Mouse (Mus musculus): Measurements from ENCODE around the gene Atf7. TPM values are rescaled to one million over a fixed set of nuclear protein-coding genes. Genes with fewer than 3 reads are reported as not detected.

Atf7 gene
- polyA plus RNA-seq, 1 experiment = 140 TPM

DNA sequence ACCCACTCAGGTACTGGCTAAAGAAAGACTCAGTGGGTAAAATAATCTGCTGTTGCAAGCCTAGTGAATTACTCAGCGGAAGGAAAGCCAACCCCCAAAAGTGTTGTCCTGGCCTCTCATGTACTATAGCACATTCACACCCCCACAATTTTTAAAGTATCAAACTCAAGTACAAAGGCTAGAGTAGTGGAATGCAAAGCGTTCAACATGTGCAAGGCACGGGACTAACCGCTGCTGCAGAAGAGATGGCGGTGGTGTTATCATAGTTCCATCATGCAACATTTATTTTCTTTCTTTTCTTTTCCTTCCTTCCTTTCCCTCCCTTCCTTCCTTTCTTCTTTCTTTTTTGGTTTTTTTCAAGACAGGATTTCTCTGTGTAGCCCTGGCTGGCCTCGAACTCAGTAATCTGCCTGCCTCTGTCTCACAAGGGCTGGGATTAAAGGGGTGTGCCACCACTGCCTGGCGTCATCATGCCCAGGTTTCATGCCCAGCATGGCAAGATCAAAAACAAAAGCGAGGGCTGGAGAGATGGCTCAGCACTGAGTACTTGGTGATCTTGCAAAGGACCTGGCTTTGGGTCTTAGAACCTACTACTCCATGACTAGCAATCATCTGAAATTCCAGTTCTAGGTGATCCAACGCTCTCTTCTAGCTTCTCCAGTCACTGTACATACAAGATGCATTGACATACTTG lies 119.3 kb downstream of the Atf7 start:
- WGBS = 83% methylated on average over 9 of the region's 9 CpGs
- H3K4me1 ChIP-seq (replicated peaks; ENCODE audit: control insufficient read depth, insufficient read depth, low read length) = peaks cover 12% of the 10 kb centered on the region
- H3K27me3 ChIP-seq (ENCODE audit: control insufficient read depth, insufficient read depth, low read length) = no peaks in the 10 kb centered on the region
- peaks cover 32% of the 10 kb centered on the region for H3K36me3 ChIP-seq (ENCODE audit: control insufficient read depth, insufficient read depth, low read length)
- DNase-seq = no peak
- no peak overlapping the region for H3K4me3 ChIP-seq (ENCODE audit: control insufficient read depth, insufficient read depth, low read length)
- H3K27ac ChIP-seq (ENCODE audit: control insufficient read depth, insufficient read depth, low read length) = no peak overlapping the region
- TF ChIP-seq CTCF (IDR thresholded peaks at IDR 0.05; ENCODE audit: borderline replicate concordance, control insufficient read depth, extremely low read depth, insufficient read depth, low read length, poor library complexity) (no peak), POLR2A (IDR thresholded peaks at IDR 0.05; ENCODE audit: control insufficient read depth, extremely low read depth, insufficient read depth, low read length, poor library complexity) (no peak)

DNA sequence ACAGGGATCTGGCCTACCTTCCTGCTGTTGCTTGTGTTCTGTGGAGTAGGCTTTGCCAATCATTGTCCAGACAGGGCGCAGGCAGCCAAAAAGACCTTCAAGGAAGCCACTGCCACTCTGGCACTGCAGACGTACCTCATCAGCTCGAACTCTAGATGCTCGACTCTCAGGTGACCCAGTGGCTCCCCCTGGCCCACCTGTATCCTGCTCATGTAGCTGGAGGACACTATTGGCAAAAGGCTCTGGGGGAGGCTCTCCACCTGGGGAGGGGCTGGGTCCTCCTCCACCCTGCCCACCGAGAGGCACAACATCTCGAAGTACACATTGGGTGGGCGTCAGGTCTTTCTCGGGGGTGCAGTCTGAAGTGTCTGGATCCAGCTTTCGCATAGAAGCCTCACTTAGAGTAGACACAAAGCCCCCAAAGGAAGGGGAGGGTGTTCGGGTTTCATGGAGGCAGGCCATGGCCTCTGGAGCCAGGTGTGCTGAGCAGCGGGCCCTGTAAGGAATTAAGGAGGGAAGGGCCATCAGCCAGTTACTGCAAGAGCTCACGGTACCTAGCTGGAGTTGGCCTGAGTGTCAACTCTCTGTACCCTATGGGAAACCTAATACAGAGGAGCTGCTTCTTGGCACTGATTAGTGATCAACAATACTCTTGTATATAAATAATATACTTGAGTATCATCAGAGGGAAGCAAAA lies 120.0 kb downstream of the Atf7 start:
- Histone ChIP-seq H3K27me3 (ENCODE audit: control insufficient read depth, insufficient read depth, low read length) (no peaks in the 10 kb centered on the region), H3K27ac (ENCODE audit: control insufficient read depth, insufficient read depth, low read length) (no peak overlapping the region), H3K4me3 (ENCODE audit: control insufficient read depth, insufficient read depth, low read length) (no peak overlapping the region), H3K36me3 (ENCODE audit: control insufficient read depth, insufficient read depth, low read length) (peaks cover 39% of the 10 kb centered on the region), H3K4me1 (replicated peaks; ENCODE audit: control insufficient read depth, insufficient read depth, low read length) (peaks cover 5% of the 10 kb centered on the region)
- TF ChIP-seq POLR2A (IDR thresholded peaks at IDR 0.05; ENCODE audit: control insufficient read depth, extremely low read depth, insufficient read depth, low read length, poor library complexity) (no peak), CTCF (IDR thresholded peaks at IDR 0.05; ENCODE audit: borderline replicate concordance, control insufficient read depth, extremely low read depth, insufficient read depth, low read length, poor library complexity) (no peak)
- WGBS = 92% methylated on average over 12 of the region's 12 CpGs
- DNase-seq = no peak

DNA sequence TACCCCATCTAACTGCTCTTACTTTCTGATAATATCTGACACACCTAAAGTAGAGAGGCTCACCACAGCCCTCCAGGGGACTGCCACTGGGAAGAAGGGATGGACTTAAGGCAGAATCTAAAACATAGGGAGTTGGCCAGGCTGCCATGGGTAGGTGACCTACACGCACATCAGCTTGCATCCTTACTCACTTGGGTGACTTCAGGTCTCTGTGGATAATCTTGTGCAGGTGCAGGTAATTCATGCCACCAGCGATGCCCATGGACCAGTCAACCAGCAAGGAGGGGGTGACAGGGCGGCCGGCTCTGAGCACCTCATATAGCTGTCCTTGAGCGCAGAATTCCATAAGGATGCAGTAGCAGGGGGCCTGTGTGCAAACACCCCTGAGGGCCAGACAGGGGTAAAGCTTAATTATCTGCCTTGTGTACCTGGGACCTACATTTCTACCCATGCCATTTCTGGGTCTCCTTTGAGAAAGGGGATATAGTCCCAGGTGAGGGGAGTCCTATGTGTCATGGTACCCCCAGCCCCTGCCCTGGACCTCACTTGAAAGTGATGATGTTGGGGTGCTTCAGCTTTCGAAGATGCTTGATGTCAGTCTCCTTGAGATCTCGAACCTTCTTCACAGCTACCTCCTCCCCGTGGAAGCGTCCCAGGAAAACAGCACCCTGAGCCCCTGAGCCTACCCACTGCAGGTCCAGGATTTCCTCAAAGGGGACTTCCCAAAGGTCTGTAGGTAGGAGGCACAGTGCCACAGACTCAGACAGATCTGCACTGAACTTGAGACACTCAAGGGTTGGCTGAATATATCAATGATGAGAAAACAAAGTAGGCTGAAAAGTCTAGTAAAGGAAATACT lies 121.1 kb downstream of the Atf7 start:
- H3K27me3 ChIP-seq (ENCODE audit: control insufficient read depth, insufficient read depth, low read length) = no peaks in the 10 kb centered on the region
- H3K36me3 ChIP-seq (ENCODE audit: control insufficient read depth, insufficient read depth, low read length) = peaks cover 50% of the 10 kb centered on the region
- H3K4me3 ChIP-seq (ENCODE audit: control insufficient read depth, insufficient read depth, low read length) = no peak overlapping the region
- no peak for DNase-seq
- no peak overlapping the region for H3K27ac ChIP-seq (ENCODE audit: control insufficient read depth, insufficient read depth, low read length)
- H3K4me1 ChIP-seq (replicated peaks; ENCODE audit: control insufficient read depth, insufficient read depth, low read length) = 0 out of 2 replicates have a peak, but pooled peaks cover 2% of the 10 kb centered on the region
- 96% methylated on average over 9 of the region's 9 CpGs for WGBS
- TF ChIP-seq CTCF (IDR thresholded peaks at IDR 0.05; ENCODE audit: borderline replicate concordance, control insufficient read depth, extremely low read depth, insufficient read depth, low read length, poor library complexity) = no peak
- TF ChIP-seq POLR2A (IDR thresholded peaks at IDR 0.05; ENCODE audit: control insufficient read depth, extremely low read depth, insufficient read depth, low read length, poor library complexity) = no peak

DNA sequence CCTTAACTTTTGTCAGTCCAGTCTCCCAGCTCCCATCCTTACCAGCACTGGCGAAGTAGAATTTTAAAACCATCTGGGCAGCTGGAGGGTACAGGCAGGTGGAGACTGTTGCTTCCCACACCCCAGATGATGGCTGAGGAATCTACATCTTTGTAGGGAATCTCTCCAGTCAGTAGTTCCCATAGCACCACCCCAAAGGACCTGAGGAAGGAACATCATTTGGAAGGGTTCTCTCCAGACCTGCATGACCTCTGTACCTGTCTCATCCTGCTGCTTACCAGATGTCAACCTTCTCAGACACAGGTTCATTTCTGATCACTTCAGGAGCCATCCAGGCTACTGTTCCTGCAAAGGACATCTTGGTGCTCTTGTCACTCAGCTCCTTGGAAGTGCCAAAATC lies 121.8 kb downstream of the Atf7 start, which contains the start of gene Gm10337:
Gene Gm10337 (plus strand): TSS at position 276 of the 400 bp plus-strand sequence.
- H3K4me1 ChIP-seq (replicated peaks; ENCODE audit: control insufficient read depth, insufficient read depth, low read length) = 0 out of 2 replicates have a peak, but pooled peaks cover 2% of the 10 kb centered on the region
- TF ChIP-seq CTCF (IDR thresholded peaks at IDR 0.05; ENCODE audit: borderline replicate concordance, control insufficient read depth, extremely low read depth, insufficient read depth, low read length, poor library complexity) (no peak), POLR2A (IDR thresholded peaks at IDR 0.05; ENCODE audit: control insufficient read depth, extremely low read depth, insufficient read depth, low read length, poor library complexity) (no peak)
- DNase-seq = no peak
- no peak within 1 kb of the TSS for H3K4me3 ChIP-seq (ENCODE audit: control insufficient read depth, insufficient read depth, low read length)
- H3K27ac ChIP-seq (ENCODE audit: control insufficient read depth, insufficient read depth, low read length) = no peak within 1 kb of the TSS
- peaks cover 57% of the 10 kb centered on the region for H3K36me3 ChIP-seq (ENCODE audit: control insufficient read depth, insufficient read depth, low read length)
- WGBS = 100% methylated on average over 1 of the region's 1 CpGs
- H3K27me3 ChIP-seq (ENCODE audit: control insufficient read depth, insufficient read depth, low read length) = no peaks in the 10 kb centered on the region

DNA sequence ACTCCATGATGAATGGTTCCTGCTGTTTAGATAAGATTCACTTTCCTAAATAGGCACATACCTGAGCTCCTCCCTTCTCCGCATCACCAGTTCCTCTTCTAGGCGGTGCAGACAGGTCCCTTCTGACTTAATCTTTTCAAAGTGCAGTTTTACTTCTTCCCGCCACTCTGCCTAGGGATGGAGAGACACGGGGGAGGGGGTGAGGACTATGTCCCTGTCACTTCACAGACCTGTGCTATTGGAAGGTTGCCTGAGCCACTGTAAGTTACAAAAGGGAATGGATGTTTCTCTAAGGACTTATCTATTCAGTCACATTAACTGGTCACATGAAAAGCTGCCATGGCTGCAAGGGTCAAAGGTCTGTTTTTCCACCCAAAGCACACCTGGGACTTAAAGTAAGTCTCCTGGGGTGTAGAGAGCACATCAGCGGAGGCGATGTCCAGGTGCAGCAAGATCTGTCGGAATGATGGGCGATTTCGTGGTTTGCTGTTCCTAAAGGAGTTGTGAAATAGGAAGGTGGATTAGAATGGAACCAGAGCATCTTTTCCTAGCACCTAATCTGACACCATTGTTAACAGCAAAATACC lies 122.9 kb downstream of the Atf7 start:
- Histone ChIP-seq H3K27me3 (ENCODE audit: control insufficient read depth, insufficient read depth, low read length) (no peaks in the 10 kb centered on the region), H3K4me1 (replicated peaks; ENCODE audit: control insufficient read depth, insufficient read depth, low read length) (0 out of 2 replicates have a peak, but pooled peaks cover 2% of the 10 kb centered on the region), H3K4me3 (ENCODE audit: control insufficient read depth, insufficient read depth, low read length) (no peak overlapping the region), H3K27ac (ENCODE audit: control insufficient read depth, insufficient read depth, low read length) (no peak overlapping the region), H3K36me3 (ENCODE audit: control insufficient read depth, insufficient read depth, low read length) (peaks cover 68% of the 10 kb centered on the region)
- 92% methylated on average over 9 of the region's 9 CpGs for WGBS
- no peak for DNase-seq
- no peak for TF ChIP-seq POLR2A (IDR thresholded peaks at IDR 0.05; ENCODE audit: control insufficient read depth, extremely low read depth, insufficient read depth, low read length, poor library complexity)
- TF ChIP-seq CTCF (IDR thresholded peaks at IDR 0.05; ENCODE audit: borderline replicate concordance, control insufficient read depth, extremely low read depth, insufficient read depth, low read length, poor library complexity) = no peak
